ENCODE assay signal across 18 mouse cellular contexts in genomic region chr17:66707684-66708083, GRCm38 (mm10).
A peak's percentile ranks its signal among the peaks of the same experiment; 100 is the strongest.
DNase-seq lines count a peak whose midpoint lies in the region; ATAC-seq lines count a peak whose summit lies in the region.
"Had no signal": no experiment of that assay in that cellular context is flagged by ENCODE, and none has a peak within 500 bp of the region (broad histone marks: within the 10 kb centered on the region; RNA-seq: fewer than 3 reads in every experiment).

No protein-coding gene starts in this region.

- no peaks in the 10 kb centered on the region for H3K9me3 ChIP-seq in heart, embryonic 10.5 days
- H3K9me3 ChIP-seq in lung, embryonic 15.5 days, result no peaks in the 10 kb centered on the region
- no peaks in the 10 kb centered on the region for H3K9me3 ChIP-seq in intestine, embryonic 16.5 days (ENCODE audit: control insufficient read depth, low read length)
- no peaks in the 10 kb centered on the region for H3K9me3 ChIP-seq in stomach, embryonic 14.5 days (ENCODE audit: control insufficient read depth, low read depth, low read length)
- H3K9me3 ChIP-seq: forebrain, embryonic 10.5 days; heart, embryonic 15.5 days; hindbrain, embryonic 13.5 days; midbrain, embryonic 10.5 days had no signal

- H3K36me3 ChIP-seq in heart, embryonic 10.5 days, result no peaks in the 10 kb centered on the region
- no peaks in the 10 kb centered on the region for H3K36me3 ChIP-seq in lung, embryonic 15.5 days
- H3K36me3 ChIP-seq in intestine, embryonic 16.5 days (ENCODE audit: control insufficient read depth, insufficient read depth, low read length), result no peaks in the 10 kb centered on the region
- H3K36me3 ChIP-seq in stomach, embryonic 14.5 days (ENCODE audit: control insufficient read depth, insufficient read depth, low read length), result no peaks in the 10 kb centered on the region
- H3K36me3 ChIP-seq: forebrain, embryonic 10.5 days; heart, embryonic 15.5 days; hindbrain, embryonic 13.5 days; midbrain, embryonic 10.5 days had no signal

- no peak overlapping the region for H3K4me2 ChIP-seq in lung, embryonic 15.5 days
- no peak overlapping the region for H3K4me2 ChIP-seq in intestine, embryonic 16.5 days (ENCODE audit: low read depth, low read length)
- H3K4me2 ChIP-seq in stomach, embryonic 14.5 days (replicated peaks; ENCODE audit: low read depth, low read length), result no peak overlapping the region
- H3K4me2 ChIP-seq: heart, embryonic 15.5 days; hindbrain, embryonic 13.5 days had no signal

- peaks cover 20% of the 10 kb centered on the region for H3K4me1 ChIP-seq in heart, embryonic 10.5 days
- H3K4me1 ChIP-seq in lung, embryonic 15.5 days, result peaks cover 35% of the 10 kb centered on the region
- H3K4me1 ChIP-seq in intestine, embryonic 16.5 days (ENCODE audit: control insufficient read depth, insufficient read depth, low read length), result peaks cover 20% of the 10 kb centered on the region
- H3K4me1 ChIP-seq in stomach, embryonic 14.5 days (ENCODE audit: control insufficient read depth, insufficient read depth, low read length), result peaks cover 8% of the 10 kb centered on the region; the same call in 1 of the 2 replicates

- H3K27me3 ChIP-seq in heart, embryonic 10.5 days (ENCODE audit: insufficient read depth, poor library complexity, severe bottlenecking), result no peaks in the 10 kb centered on the region
- no peaks in the 10 kb centered on the region for H3K27me3 ChIP-seq in lung, embryonic 15.5 days
- H3K27me3 ChIP-seq in intestine, embryonic 16.5 days (replicated peaks; ENCODE audit: control insufficient read depth, insufficient read depth, low read length), result no peaks in the 10 kb centered on the region
- H3K27me3 ChIP-seq in stomach, embryonic 14.5 days (ENCODE audit: control insufficient read depth, insufficient read depth, low read length), result no peaks in the 10 kb centered on the region
- H3K27me3 ChIP-seq: CH12.LX; heart, embryonic 15.5 days; hindbrain, embryonic 13.5 days had no signal

- H3K27ac ChIP-seq in heart, embryonic 10.5 days, result peak overlapping the region; percentile 38; the same call in 1 of the 2 replicates
- H3K27ac ChIP-seq in lung, embryonic 15.5 days, result peak overlapping the region; percentile 61
- no peak overlapping the region for H3K27ac ChIP-seq in intestine, embryonic 16.5 days (ENCODE audit: low read length)
- H3K27ac ChIP-seq in stomach, embryonic 14.5 days (ENCODE audit: low read length), result no peak overlapping the region
- H3K27ac ChIP-seq: forebrain, embryonic 10.5 days; heart, embryonic 15.5 days; hindbrain, embryonic 13.5 days; midbrain, embryonic 10.5 days had no signal

- no peak for DNase-seq in heart, embryonic 10.5 days (ENCODE audit: low spot score)
- no peak for DNase-seq in heart, postnatal 4 days
- DNase-seq in lung, postnatal 14 days, result no peak
- no peak for DNase-seq in spleen, adult 12 weeks (ENCODE audit: low spot score)
- DNase-seq in B cell, adult 2 months, result no peak
- DNase-seq: cerebellum, adult 2 months; gastrocnemius, postnatal 25 days; kidney, adult 2 months; kidney, postnatal 4 days; lung, adult 2 months had no signal

- no peak overlapping the region for H3K4me3 ChIP-seq in heart, embryonic 10.5 days
- no peak overlapping the region for H3K4me3 ChIP-seq in lung, embryonic 15.5 days
- H3K4me3 ChIP-seq in intestine, embryonic 16.5 days (ENCODE audit: low read length), result no peak overlapping the region
- no peak overlapping the region for H3K4me3 ChIP-seq in stomach, embryonic 14.5 days (ENCODE audit: low read depth, low read length)
- H3K4me3 ChIP-seq: forebrain, embryonic 10.5 days; heart, embryonic 15.5 days; hindbrain, embryonic 13.5 days; midbrain, embryonic 10.5 days had no signal

- no peak overlapping the region for H3K9ac ChIP-seq in lung, embryonic 15.5 days
- H3K9ac ChIP-seq in intestine, embryonic 16.5 days (ENCODE audit: low read depth, low read length), result no peak overlapping the region
- H3K9ac ChIP-seq in stomach, embryonic 14.5 days (replicated peaks; ENCODE audit: low read depth, low read length), result no peak overlapping the region
- H3K9ac ChIP-seq: heart, embryonic 15.5 days; hindbrain, embryonic 13.5 days had no signal

- ATAC-seq in lung, embryonic 15.5 days (ENCODE audit: borderline replicate concordance, extremely low read depth, low FRiP score, low TSS enrichment), result 0 out of 2 replicates have a peak, but pooled peaks have one; percentile 55
- peak; percentile 44 for ATAC-seq in intestine, embryonic 16.5 days
- ATAC-seq in stomach, embryonic 14.5 days (ENCODE audit: insufficient number of reproducible peaks, insufficient read depth, low FRiP score, low read depth), result peak; percentile 79

- WGBS in heart, embryonic 10.5 days, result 18% methylated on average over 8 of the region's 8 CpGs
- WGBS in lung, embryonic 15.5 days, result 20% methylated on average over 8 of the region's 8 CpGs
- 38% methylated on average over 8 of the region's 8 CpGs for WGBS in intestine, embryonic 16.5 days
- 27% methylated on average over 8 of the region's 8 CpGs for WGBS in stomach, embryonic 14.5 days

Comparison
In these comparisons a context has a peak if more than half of its experiments do, and no peak if none do; other contexts are left out.
1. H3K27ac ChIP-seq: peak in heart, embryonic 10.5 days (single experiment) and lung, embryonic 15.5 days (single experiment); none in intestine, embryonic 16.5 days (single experiment) and stomach, embryonic 14.5 days (single experiment).
2. Peak in every context shown above with its lines, with median percentiles within 50 percentile points of each other: ATAC-seq.